Mouse (Mus musculus): ENCODE results near the gene Frem3.

Gene Frem3

GRCm38 (mm10) chr8:80710670-80711400 is 100.0 kb downstream of the Frem3 start:
- DNase-seq (ENCODE audit: low read depth in 2 of 2, low spot score in 2 of 2), result no peak

- DNase-seq (ENCODE audit: low read depth in 2 of 2, low spot score in 2 of 2), result no peak
Measured at GRCm38 (mm10) chr8:80714461-80714860, 103.6 kb downstream of the Frem3 start.

- DNase-seq (ENCODE audit: low read depth in 2 of 2, low spot score in 2 of 2), result no peak
Measured at GRCm38 (mm10) chr8:80732326-80732725, 121.4 kb downstream of the Frem3 start.

- peak in 1 of 2 experiments; percentile 1 for DNase-seq (ENCODE audit: low read depth in 2 of 2, low spot score in 2 of 2)
Measured at GRCm38 (mm10) chr8:80738046-80738387, 127.1 kb downstream of the Frem3 start.

- peak; percentile 23 to 29 for DNase-seq (ENCODE audit: low read depth in 2 of 2, low spot score in 2 of 2)
Measured at GRCm38 (mm10) chr8:80738388-80739154, 127.7 kb downstream of the Frem3 start.

GRCm38 (mm10) chr8:80739155-80739924 is 128.5 kb downstream of the Frem3 start, which contains the start of gene Smarca5:
Gene Smarca5 (minus strand): TSS chr8:80739497.
- peak; percentile 91 to 94 for DNase-seq (ENCODE audit: low read depth in 2 of 2, low spot score in 2 of 2)

- no peak for DNase-seq (ENCODE audit: low read depth in 2 of 2, low spot score in 2 of 2)
Measured at GRCm38 (mm10) chr8:80739932-80740331, 129.1 kb downstream of the Frem3 start.
